Mouse (Mus musculus): ENCODE results near the gene Rps17. TPM values are rescaled to one million over a fixed set of nuclear protein-coding genes. Genes with fewer than 3 reads are reported as not detected.

Rps17 gene
- 2,131 and 2,206 TPM in 2 replicates for polyA plus RNA-seq (2021; fragmentation: Nextera tagmentation)
- long read RNA-seq, experiment 1, transcript Rps17-201 (5 exons, 494 nt): major isoform, 92 of 106 reads
- long read RNA-seq, experiment 1, transcript Rps17-203 (4 exons, 660 nt): minor isoform, 6 of 106 reads
- long read RNA-seq, experiment 1, transcript Rps17-204 (2 exons, 328 nt): minor isoform, 5 of 106 reads
- long read RNA-seq, experiment 1, partial matches to known transcripts: 2 of 106 reads
- long read RNA-seq, experiment 1, other reads (novel, unspliced or antisense): 0 of 106 reads
- long read RNA-seq, experiment 2, transcript Rps17-201 (5 exons, 494 nt): major isoform, 894 of 942 reads
- long read RNA-seq, experiment 2, transcript Rps17-203 (4 exons, 660 nt): minor isoform, 41 of 942 reads
- long read RNA-seq, experiment 2, partial matches to known transcripts: 0 of 942 reads
- long read RNA-seq, experiment 2, other reads (novel, unspliced or antisense): 5 of 942 reads

DNA sequence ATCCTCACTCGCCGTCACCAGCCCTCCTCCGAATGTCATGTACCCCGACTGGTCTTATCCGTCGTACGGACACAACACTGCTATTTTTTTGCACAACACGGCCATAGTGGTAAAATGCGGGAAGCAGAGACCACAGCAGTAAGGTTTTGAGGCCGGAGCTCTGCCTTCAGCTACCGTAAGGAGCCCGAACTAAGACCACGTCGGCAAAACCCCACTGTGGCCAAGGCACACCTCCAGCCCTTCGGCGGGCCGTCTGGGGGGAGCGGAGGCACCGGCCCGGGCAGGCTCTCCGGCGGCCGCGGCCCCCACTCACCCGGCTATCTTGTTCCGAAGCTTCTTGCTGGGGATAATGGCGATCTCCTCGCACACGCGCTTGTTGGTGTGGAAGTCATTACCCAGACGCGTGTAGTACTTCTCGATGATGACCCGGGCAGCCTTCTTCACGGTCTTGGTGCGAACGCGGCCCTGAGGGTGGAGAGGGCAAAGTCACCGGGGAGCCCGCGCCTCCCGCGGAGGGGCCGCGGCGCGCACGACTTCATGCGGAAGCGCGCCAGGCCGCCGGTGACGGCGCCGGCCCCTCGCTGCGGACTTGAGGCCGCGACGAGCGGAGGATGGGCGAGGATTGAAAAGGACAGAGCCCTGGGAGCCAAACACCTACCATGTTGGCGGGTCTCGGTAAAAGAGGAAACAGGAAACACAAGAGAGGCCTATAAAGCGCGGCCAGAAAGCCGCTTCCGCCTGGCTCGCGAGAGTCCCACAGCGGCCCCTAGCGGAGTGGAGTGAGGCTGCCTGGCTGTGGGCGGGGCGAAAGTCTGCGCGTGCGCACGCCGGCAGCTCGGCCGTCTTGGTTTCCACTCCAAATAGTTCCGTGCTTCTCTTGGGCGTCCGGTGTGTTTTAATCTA lies at the start of gene Rps17:
Rps17 (minus strand) TSS at position 711 of the 903 bp plus-strand sequence.

Other genes with a start within 250 kb of the Rps17 start
- 0.27 and 0.31 TPM in 2 replicates for gene Slc28a1, start 230.5 kb downstream of the Rps17 start, polyA plus RNA-seq (2021; fragmentation: Nextera tagmentation)
- gene Pde8a, start 131.7 kb downstream of the Rps17 start, polyA plus RNA-seq (2021; fragmentation: Nextera tagmentation): 2.9 and 8.2 TPM in 2 replicates
- gene Cpeb1, start 110.2 kb upstream of the Rps17 start, polyA plus RNA-seq (2021; fragmentation: Nextera tagmentation): 22.7 and 26.6 TPM in 2 replicates
- 49.0 and 53.9 TPM in 2 replicates for gene Ap3b2, start 148.7 kb upstream of the Rps17 start, polyA plus RNA-seq (2021; fragmentation: Nextera tagmentation)
- not detected in 2 replicates for gene BC048679, start 153.0 kb upstream of the Rps17 start, polyA plus RNA-seq (2021; fragmentation: Nextera tagmentation)
- 0.10 and 0.27 TPM in 2 replicates for gene Fsd2, start 221.7 kb upstream of the Rps17 start, polyA plus RNA-seq (2021; fragmentation: Nextera tagmentation)
- 2.3 and 5.4 TPM in 2 replicates for gene Whamm, start 226.0 kb upstream of the Rps17 start, polyA plus RNA-seq (2021; fragmentation: Nextera tagmentation)

All from left cerebral cortex, adult 6 months (tissue).